Mouse (Mus musculus): ENCODE results near the gene Tpd52l2. TPM values are rescaled to one million over a fixed set of nuclear protein-coding genes. Genes with fewer than 3 reads are reported as not detected.

Tpd52l2 gene
- polyA plus RNA-seq, 1 experiment = 79.2 TPM

DNA sequence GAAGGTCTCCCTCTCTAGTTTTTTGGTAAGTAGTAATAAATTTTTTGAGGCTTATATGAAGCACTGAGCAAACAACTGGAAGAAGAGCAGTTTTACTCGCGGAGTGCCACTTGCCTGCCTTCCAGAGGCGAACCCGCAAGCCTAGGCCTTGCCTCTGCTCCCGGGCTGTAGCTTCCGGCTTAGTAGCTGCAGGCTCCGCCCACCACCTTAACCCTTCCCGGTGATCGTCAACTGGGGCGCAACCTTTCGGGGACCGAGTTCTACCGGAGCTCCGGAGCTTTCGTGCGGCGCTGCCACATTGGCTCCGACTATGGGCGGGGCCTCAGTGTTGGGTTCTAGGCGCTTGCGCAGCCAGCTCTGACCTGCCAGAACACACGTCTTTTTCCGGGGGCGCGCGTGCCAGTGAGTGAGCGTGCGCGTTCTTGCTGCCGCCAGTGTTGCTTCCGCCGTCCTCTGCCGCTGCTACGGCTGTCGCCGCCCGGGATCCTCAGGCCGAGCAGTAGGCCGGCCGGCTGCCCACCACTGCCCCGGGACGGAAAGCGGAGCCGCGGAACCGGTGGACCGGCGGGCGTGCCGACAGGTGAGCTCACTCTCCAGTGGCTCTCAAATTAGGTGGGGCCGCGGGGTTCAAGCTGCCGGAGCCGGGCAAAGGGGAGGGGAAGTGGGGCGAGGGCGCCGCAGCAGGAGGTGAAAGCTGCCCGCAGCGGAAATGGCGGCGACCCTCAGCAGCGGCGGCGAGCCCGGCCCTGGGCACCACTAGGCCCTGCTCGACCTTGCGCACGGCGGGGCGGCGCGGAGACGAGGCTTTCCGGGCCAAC lies 23.4 kb downstream of the Tpd52l2 start, which contains the start of gene Dnajc5:
Gene Dnajc5 (plus strand): TSS at position 368 of the 818 bp plus-strand sequence.
- peak; percentile 76 for TF ChIP-seq MAX (IDR thresholded peaks at IDR 0.05)
- TF ChIP-seq MYOD1 (IDR thresholded peaks at IDR 0.05; ENCODE audit: control insufficient read depth, insufficient read length, low read depth) = no peak
- H3K27me3 ChIP-seq (ENCODE audit: control insufficient read depth, insufficient read depth, insufficient read length) = no peaks in the 10 kb centered on the region
- H3K79me3 ChIP-seq (ENCODE audit: low read depth) = peaks cover 45% of the 10 kb centered on the region
- H3ac ChIP-seq (ENCODE audit: control insufficient read depth, insufficient read length, low read depth) = peak within 1 kb of the TSS; percentile 93
- H3K4me3 ChIP-seq (ENCODE audit: insufficient read depth, poor library complexity, severe bottlenecking) = peak within 1 kb of the TSS; percentile 81
- peaks cover 55% of the 10 kb centered on the region for H3K79me2 ChIP-seq (ENCODE audit: control insufficient read depth, insufficient read depth)
- H3K36me3 ChIP-seq (ENCODE audit: control insufficient read depth, insufficient read depth) = peaks cover 48% of the 10 kb centered on the region

GRCm38 (mm10) chr2:181520936-181521227 lies 23.9 kb downstream of the Tpd52l2 start:
- Histone ChIP-seq H3K27me3 (ENCODE audit: control insufficient read depth, insufficient read depth, insufficient read length) (no peaks in the 10 kb centered on the region), H3K79me3 (ENCODE audit: low read depth) (peaks cover 51% of the 10 kb centered on the region)
- TF ChIP-seq USF1 (IDR thresholded peaks at IDR 0.05; ENCODE audit: low read depth) (no peak), CEBPB (IDR thresholded peaks at IDR 0.05; ENCODE audit: low read depth) (no peak), MYOD1 (IDR thresholded peaks at IDR 0.05; ENCODE audit: control insufficient read depth, insufficient read length, low read depth) (no peak), CTCF (IDR thresholded peaks at IDR 0.05; ENCODE audit: control insufficient read depth, insufficient read depth, insufficient read length) (no peak), MYOG (IDR thresholded peaks at IDR 0.05; ENCODE audit: control insufficient read depth, extremely low read depth, insufficient read length) (no peak), MAX (IDR thresholded peaks at IDR 0.05) (no peak), FOSL1 (IDR thresholded peaks at IDR 0.05; ENCODE audit: insufficient read depth, low read length, poor library complexity, severe bottlenecking) (no peak)

GRCm38 (mm10) chr2:181521491-181521890 lies 24.5 kb downstream of the Tpd52l2 start:
- TF ChIP-seq CTCF (IDR thresholded peaks at IDR 0.05; ENCODE audit: control insufficient read depth, insufficient read depth, insufficient read length) = no peak
- no peak for TF ChIP-seq FOSL1 (IDR thresholded peaks at IDR 0.05; ENCODE audit: insufficient read depth, low read length, poor library complexity, severe bottlenecking)
- no peak for TF ChIP-seq USF1 (IDR thresholded peaks at IDR 0.05; ENCODE audit: low read depth)
- H3K79me2 ChIP-seq (ENCODE audit: control insufficient read depth, insufficient read depth) = peaks cover 67% of the 10 kb centered on the region
- peak overlapping the region; percentile 16 for H3ac ChIP-seq (ENCODE audit: control insufficient read depth, insufficient read length, low read depth)
- H3K36me3 ChIP-seq (ENCODE audit: control insufficient read depth, insufficient read depth) = peaks cover 41% of the 10 kb centered on the region
- H3K4me3 ChIP-seq (ENCODE audit: insufficient read depth, poor library complexity, severe bottlenecking) = peak overlapping the region; percentile 81
- H3K79me3 ChIP-seq (ENCODE audit: low read depth) = peaks cover 57% of the 10 kb centered on the region
- no peaks in the 10 kb centered on the region for H3K27me3 ChIP-seq (ENCODE audit: control insufficient read depth, insufficient read depth, insufficient read length)

More at GRCm38 (mm10) chr2:181520936-181521227, 23.9 kb downstream of the Tpd52l2 start:
- H3ac ChIP-seq (ENCODE audit: control insufficient read depth, insufficient read length, low read depth) = peak overlapping the region; percentile 93
- peak overlapping the region; percentile 81 for H3K4me3 ChIP-seq (ENCODE audit: insufficient read depth, poor library complexity, severe bottlenecking)
- peaks cover 61% of the 10 kb centered on the region for H3K79me2 ChIP-seq (ENCODE audit: control insufficient read depth, insufficient read depth)
- H3K36me3 ChIP-seq (ENCODE audit: control insufficient read depth, insufficient read depth) = peaks cover 42% of the 10 kb centered on the region

GRCm38 (mm10) chr2:181522811-181523210 lies 25.9 kb downstream of the Tpd52l2 start:
- Histone ChIP-seq H3K36me3 (ENCODE audit: control insufficient read depth, insufficient read depth) (peaks cover 41% of the 10 kb centered on the region), H3ac (ENCODE audit: control insufficient read depth, insufficient read length, low read depth) (no peak overlapping the region), H3K27me3 (ENCODE audit: control insufficient read depth, insufficient read depth, insufficient read length) (no peaks in the 10 kb centered on the region), H3K4me3 (ENCODE audit: insufficient read depth, poor library complexity, severe bottlenecking) (no peak overlapping the region), H3K79me3 (ENCODE audit: low read depth) (peaks cover 70% of the 10 kb centered on the region), H3K79me2 (ENCODE audit: control insufficient read depth, insufficient read depth) (peaks cover 80% of the 10 kb centered on the region)
- TF ChIP-seq CEBPB (IDR thresholded peaks at IDR 0.05; ENCODE audit: low read depth) (no peak), CTCF (IDR thresholded peaks at IDR 0.05; ENCODE audit: control insufficient read depth, insufficient read depth, insufficient read length) (no peak), FOSL1 (IDR thresholded peaks at IDR 0.05; ENCODE audit: insufficient read depth, low read length, poor library complexity, severe bottlenecking) (no peak), MAX (IDR thresholded peaks at IDR 0.05) (no peak), MYOG (IDR thresholded peaks at IDR 0.05; ENCODE audit: control insufficient read depth, extremely low read depth, insufficient read length) (no peak), USF1 (IDR thresholded peaks at IDR 0.05; ENCODE audit: low read depth) (no peak), MYOD1 (IDR thresholded peaks at IDR 0.05; ENCODE audit: control insufficient read depth, insufficient read length, low read depth) (no peak)

- H3K79me2 ChIP-seq (ENCODE audit: control insufficient read depth, insufficient read depth) = peaks cover 100% of the 10 kb centered on the region
- TF ChIP-seq CEBPB (IDR thresholded peaks at IDR 0.05; ENCODE audit: low read depth) (no peak), FOSL1 (IDR thresholded peaks at IDR 0.05; ENCODE audit: insufficient read depth, low read length, poor library complexity, severe bottlenecking) (no peak), MAX (IDR thresholded peaks at IDR 0.05) (no peak), MYOG (IDR thresholded peaks at IDR 0.05; ENCODE audit: control insufficient read depth, extremely low read depth, insufficient read length) (no peak), MYOD1 (IDR thresholded peaks at IDR 0.05; ENCODE audit: control insufficient read depth, insufficient read length, low read depth) (no peak), USF1 (IDR thresholded peaks at IDR 0.05; ENCODE audit: low read depth) (no peak), CTCF (IDR thresholded peaks at IDR 0.05; ENCODE audit: control insufficient read depth, insufficient read depth, insufficient read length) (no peak)
- H3K36me3 ChIP-seq (ENCODE audit: control insufficient read depth, insufficient read depth) = peaks cover 54% of the 10 kb centered on the region
- H3K4me3 ChIP-seq (ENCODE audit: insufficient read depth, poor library complexity, severe bottlenecking) = no peak overlapping the region
- H3ac ChIP-seq (ENCODE audit: control insufficient read depth, insufficient read length, low read depth) = no peak overlapping the region
- H3K27me3 ChIP-seq (ENCODE audit: control insufficient read depth, insufficient read depth, insufficient read length) = no peaks in the 10 kb centered on the region
- H3K79me3 ChIP-seq (ENCODE audit: low read depth) = peaks cover 97% of the 10 kb centered on the region
Observed at GRCm38 (mm10) chr2:181525526-181525925, 28.6 kb downstream of the Tpd52l2 start.

- H3K79me3 ChIP-seq (ENCODE audit: low read depth) = peaks cover 98% of the 10 kb centered on the region
- no peak overlapping the region for H3ac ChIP-seq (ENCODE audit: control insufficient read depth, insufficient read length, low read depth)
- no peak overlapping the region for H3K4me3 ChIP-seq (ENCODE audit: insufficient read depth, poor library complexity, severe bottlenecking)
- H3K36me3 ChIP-seq (ENCODE audit: control insufficient read depth, insufficient read depth) = peaks cover 66% of the 10 kb centered on the region
- no peaks in the 10 kb centered on the region for H3K27me3 ChIP-seq (ENCODE audit: control insufficient read depth, insufficient read depth, insufficient read length)
- peaks cover 100% of the 10 kb centered on the region for H3K79me2 ChIP-seq (ENCODE audit: control insufficient read depth, insufficient read depth)
- no peak for TF ChIP-seq USF1 (IDR thresholded peaks at IDR 0.05; ENCODE audit: low read depth)
- TF ChIP-seq CEBPB (IDR thresholded peaks at IDR 0.05; ENCODE audit: low read depth) = no peak
- no peak for TF ChIP-seq MYOD1 (IDR thresholded peaks at IDR 0.05; ENCODE audit: control insufficient read depth, insufficient read length, low read depth)
- no peak for TF ChIP-seq FOSL1 (IDR thresholded peaks at IDR 0.05; ENCODE audit: insufficient read depth, low read length, poor library complexity, severe bottlenecking)
Observed at GRCm38 (mm10) chr2:181529076-181529475, 32.1 kb downstream of the Tpd52l2 start.
